Mouse (Mus musculus) C3H10T1/2 (cell line): Measurements from ENCODE around the gene Tob2. TPM values are rescaled to one million over a fixed set of nuclear protein-coding genes. Genes with fewer than 3 reads are reported as not detected.

Source experiments
- polyA plus RNA-seq, 2 experiments: library from polyadenylated mRNA; unstranded; fragments of >200 nt; fragmentation: generic; extraction: Trizol; gene quantifications; one replicate each; pipeline ENCODE4 v1.2.1; 2012; ENCODE audit warnings: missing spikeins in 2 of 2

Tob2 gene
- 10 to 100 TPM in 1 of 2 experiments, 1 to 10 TPM in 1; 4.6 to 27.0 TPM for polyA plus RNA-seq

GRCm38 (mm10) chr15:81858517-81859329, at the start of gene Tob2:
Tob2 (minus strand) TSS chr15:81858796.

GRCm38 (mm10) chr15:81872262-81873136, 13.9 kb upstream of the Tob2 start, which contains the start of gene Aco2:
Aco2 (plus strand) TSS chr15:81872309.

GRCm38 (mm10) chr15:81871604-81872261, 13.1 kb upstream of the Tob2 start, which contains the start of gene Phf5a:
Phf5a (minus strand) TSS chr15:81871911.

GRCm38 (mm10) chr15:81802001-81802890, 56.4 kb downstream of the Tob2 start, which contains the start of gene Tef:
Tef (plus strand) TSS chr15:81802421.

Other genes with a start within 250 kb of the Tob2 start
- gene L3mbtl2, start 194.9 kb downstream of the Tob2 start, polyA plus RNA-seq: 10 to 100 TPM; 14.6 TPM
- gene Chadl, start 161.5 kb downstream of the Tob2 start, polyA plus RNA-seq: 1 to 10 TPM in 1 of 2 experiments, under 1 TPM in 1; 0.32 to 6.5 TPM
- gene Zc3h7b, start 113.7 kb downstream of the Tob2 start, polyA plus RNA-seq: 10 to 100 TPM; 14.3 to 57.3 TPM
- gene Rangap1, start 113.3 kb downstream of the Tob2 start, polyA plus RNA-seq: 100 to 1,000 TPM in 1 of 2 experiments, 10 to 100 TPM in 1; 95.4 to 107 TPM
- gene Tef, start 56.4 kb downstream of the Tob2 start, polyA plus RNA-seq: 100 to 1,000 TPM in 1 of 2 experiments, 10 to 100 TPM in 1; 13.0 to 103 TPM
- gene Phf5a, start 13.1 kb upstream of the Tob2 start, polyA plus RNA-seq: 100 to 1,000 TPM in 1 of 2 experiments, 10 to 100 TPM in 1; 74.6 to 139 TPM
- 100 to 1,000 TPM; 146 to 306 TPM for gene Aco2, start 13.5 kb upstream of the Tob2 start, polyA plus RNA-seq
- gene Polr3h, start 67.4 kb upstream of the Tob2 start, polyA plus RNA-seq: 100 to 1,000 TPM; 125 to 258 TPM
- gene Csdc2, start 78.0 kb upstream of the Tob2 start, polyA plus RNA-seq: 1 to 10 TPM in 1 of 2 experiments, under 1 TPM in 1; 0.05 to 2.0 TPM
- gene Pmm1, start 102.1 kb upstream of the Tob2 start, polyA plus RNA-seq: 100 to 1,000 TPM; 110 to 119 TPM
- gene 1700029P11Rik, start 121.7 kb upstream of the Tob2 start, polyA plus RNA-seq: not detected
- 10 to 100 TPM; 23.7 to 40.7 TPM for gene Xrcc6, start 129.0 kb upstream of the Tob2 start, polyA plus RNA-seq
- 10 to 100 TPM; 28.2 to 46.7 TPM for gene Desi1, start 175.1 kb upstream of the Tob2 start, polyA plus RNA-seq
- gene Snu13, start 188.8 kb upstream of the Tob2 start, polyA plus RNA-seq: 100 to 1,000 TPM; 121 to 181 TPM
- under 1 TPM in 1 of 2 experiments, not detected in 1; 0.01 TPM for gene 4930407I10Rik, start 200.4 kb upstream of the Tob2 start, polyA plus RNA-seq
- under 1 TPM in 1 of 2 experiments, not detected in 1; 0.01 TPM for gene Mei1, start 211.2 kb upstream of the Tob2 start, polyA plus RNA-seq